Mouse (Mus musculus): Measurements from ENCODE around the gene Onecut3. TPM values are rescaled to one million over a fixed set of nuclear protein-coding genes. Genes with fewer than 3 reads are reported as not detected.
A peak's percentile ranks its signal among the peaks of the same experiment; 100 is the strongest.

Gene Onecut3
- polyA plus RNA-seq, 1 experiment, result not detected

- Histone ChIP-seq H3K27ac (ENCODE audit: control insufficient read depth, insufficient read depth, low read depth, low read length, poor library complexity) (no peak overlapping the region), H3K4me3 (replicated peaks; ENCODE audit: control insufficient read depth, low read depth, low read length) (no peak overlapping the region), H3K4me1 (ENCODE audit: control insufficient read depth, insufficient read depth, low read length) (peaks cover 6% of the 10 kb centered on the region)
- TF ChIP-seq CTCF (IDR thresholded peaks at IDR 0.05; ENCODE audit: control insufficient read depth, insufficient read depth, low read length), result no peak
- no peak for TF ChIP-seq POLR2A (IDR thresholded peaks at IDR 0.05; ENCODE audit: borderline replicate concordance, control insufficient read depth, low read depth, low read length)
- 86% methylated on average over 7 of the region's 7 CpGs for WGBS
Observed at GRCm38 (mm10) chr10:80559431-80559830, 64.8 kb downstream of the Onecut3 start.

- WGBS, result under 1% methylated on average over 13 of the region's 13 CpGs
- Histone ChIP-seq H3K27ac (ENCODE audit: control insufficient read depth, insufficient read depth, low read depth, low read length, poor library complexity) (peak overlapping the region; percentile 90), H3K4me3 (replicated peaks; ENCODE audit: control insufficient read depth, low read depth, low read length) (peak overlapping the region; percentile 86), H3K4me1 (ENCODE audit: control insufficient read depth, insufficient read depth, low read length) (peaks cover 6% of the 10 kb centered on the region)
- TF ChIP-seq CTCF (IDR thresholded peaks at IDR 0.05; ENCODE audit: control insufficient read depth, insufficient read depth, low read length) (no peak), POLR2A (IDR thresholded peaks at IDR 0.05; ENCODE audit: borderline replicate concordance, control insufficient read depth, low read depth, low read length) (no peak)
Observed at GRCm38 (mm10) chr10:80560621-80561020, 66.0 kb downstream of the Onecut3 start.

GRCm38 (mm10) chr10:80561116-80561944 lies 66.7 kb downstream of the Onecut3 start, which contains the start of gene Rexo1:
Gene Rexo1 (minus strand): TSS chr10:80561560.
- Histone ChIP-seq H3K4me1 (ENCODE audit: control insufficient read depth, insufficient read depth, low read length) (peaks cover 6% of the 10 kb centered on the region), H3K4me3 (replicated peaks; ENCODE audit: control insufficient read depth, low read depth, low read length) (peak within 1 kb of the TSS; percentile 86), H3K27ac (ENCODE audit: control insufficient read depth, insufficient read depth, low read depth, low read length, poor library complexity) (peak within 1 kb of the TSS; percentile 90)
- WGBS, result 1% methylated on average over 72 of the region's 72 CpGs
- TF ChIP-seq POLR2A (IDR thresholded peaks at IDR 0.05; ENCODE audit: borderline replicate concordance, control insufficient read depth, low read depth, low read length), result peak; percentile 12; the same call in 1 of the 2 replicates
- TF ChIP-seq CTCF (IDR thresholded peaks at IDR 0.05; ENCODE audit: control insufficient read depth, insufficient read depth, low read length), result peak; percentile 87

GRCm38 (mm10) chr10:80566375-80567092 lies 71.9 kb downstream of the Onecut3 start:
- Histone ChIP-seq H3K4me3 (replicated peaks; ENCODE audit: control insufficient read depth, low read depth, low read length) (no peak overlapping the region), H3K4me1 (ENCODE audit: control insufficient read depth, insufficient read depth, low read length) (peaks cover 6% of the 10 kb centered on the region; the same call in 1 of the 2 replicates), H3K27ac (ENCODE audit: control insufficient read depth, insufficient read depth, low read depth, low read length, poor library complexity) (no peak overlapping the region)
- TF ChIP-seq CTCF (IDR thresholded peaks at IDR 0.05; ENCODE audit: control insufficient read depth, insufficient read depth, low read length), result peak; percentile 99
- TF ChIP-seq POLR2A (IDR thresholded peaks at IDR 0.05; ENCODE audit: borderline replicate concordance, control insufficient read depth, low read depth, low read length), result peak; percentile 16; the same call in 1 of the 2 replicates
- 38% methylated on average over 17 of the region's 17 CpGs for WGBS

Other genes starting within 250 kb of the Onecut3 start
- gene Ndufs7, start 245.7 kb upstream of the Onecut3 start, polyA plus RNA-seq (2011; ENCODE audit: insufficient read depth, insufficient read length, low replicate concordance, missing spikeins), result 72.4 and 80.0 TPM in 2 replicates
- 1.7 and 5.8 TPM in 2 replicates for gene Gamt, start 233.8 kb upstream of the Onecut3 start, polyA plus RNA-seq (2011; ENCODE audit: insufficient read depth, insufficient read length, low replicate concordance, missing spikeins)
- 75.7 and 150 TPM in 2 replicates for gene Dazap1, start 233.3 kb upstream of the Onecut3 start, polyA plus RNA-seq (2011; ENCODE audit: insufficient read depth, insufficient read length, low replicate concordance, missing spikeins)
- gene Rps15, start 202.4 kb upstream of the Onecut3 start, polyA plus RNA-seq (2011; ENCODE audit: insufficient read depth, insufficient read length, low replicate concordance, missing spikeins), result 1,765 and 2,445 TPM in 2 replicates
- gene Apc2, start 198.9 kb upstream of the Onecut3 start, polyA plus RNA-seq (2011; ENCODE audit: insufficient read depth, insufficient read length, low replicate concordance, missing spikeins), result 0.17 TPM in 1 of 2 replicates, not detected in the other
- 40.8 and 52.1 TPM in 2 replicates for gene 2310011J03Rik, start 174.3 kb upstream of the Onecut3 start, polyA plus RNA-seq (2011; ENCODE audit: insufficient read depth, insufficient read length, low replicate concordance, missing spikeins)
- 1.4 TPM in 1 of 2 replicates, not detected in the other for gene Pcsk4, start 165.3 kb upstream of the Onecut3 start, polyA plus RNA-seq (2011; ENCODE audit: insufficient read depth, insufficient read length, low replicate concordance, missing spikeins)
- 4.2 and 6.5 TPM in 2 replicates for gene Reep6, start 164.9 kb upstream of the Onecut3 start, polyA plus RNA-seq (2011; ENCODE audit: insufficient read depth, insufficient read length, low replicate concordance, missing spikeins)
- 3.0 and 8.6 TPM in 2 replicates for gene Adamtsl5, start 146.4 kb upstream of the Onecut3 start, polyA plus RNA-seq (2011; ENCODE audit: insufficient read depth, insufficient read length, low replicate concordance, missing spikeins)
- gene Plk5, start 138.4 kb upstream of the Onecut3 start, polyA plus RNA-seq (2011; ENCODE audit: insufficient read depth, insufficient read length, low replicate concordance, missing spikeins), result 2.2 TPM in 1 of 2 replicates, not detected in the other
- gene Mex3d, start 107.2 kb upstream of the Onecut3 start, polyA plus RNA-seq (2011; ENCODE audit: insufficient read depth, insufficient read length, low replicate concordance, missing spikeins), result 1.4 and 1.7 TPM in 2 replicates
- gene Mbd3, start 95.3 kb upstream of the Onecut3 start, polyA plus RNA-seq (2011; ENCODE audit: insufficient read depth, insufficient read length, low replicate concordance, missing spikeins), result 53.0 and 82.0 TPM in 2 replicates
- gene Uqcr11, start 88.0 kb upstream of the Onecut3 start, polyA plus RNA-seq (2011; ENCODE audit: insufficient read depth, insufficient read length, low replicate concordance, missing spikeins), result 190 and 222 TPM in 2 replicates
- 70.7 and 138 TPM in 2 replicates for gene Tcf3, start 61.2 kb upstream of the Onecut3 start, polyA plus RNA-seq (2011; ENCODE audit: insufficient read depth, insufficient read length, low replicate concordance, missing spikeins)
- not detected in 2 replicates for gene Atp8b3, start 44.3 kb downstream of the Onecut3 start, polyA plus RNA-seq (2011; ENCODE audit: insufficient read depth, insufficient read length, low replicate concordance, missing spikeins)
- 46.3 and 55.3 TPM in 2 replicates for gene Rexo1, start 66.7 kb downstream of the Onecut3 start, polyA plus RNA-seq (2011; ENCODE audit: insufficient read depth, insufficient read length, low replicate concordance, missing spikeins)
- gene Klf16, start 82.5 kb downstream of the Onecut3 start, polyA plus RNA-seq (2011; ENCODE audit: insufficient read depth, insufficient read length, low replicate concordance, missing spikeins), result 13.4 and 18.6 TPM in 2 replicates
- gene Abhd17a, start 95.5 kb downstream of the Onecut3 start, polyA plus RNA-seq (2011; ENCODE audit: insufficient read depth, insufficient read length, low replicate concordance, missing spikeins), result 44.4 and 53.1 TPM in 2 replicates
- 12.9 and 17.2 TPM in 2 replicates for gene Scamp4, start 108.0 kb downstream of the Onecut3 start, polyA plus RNA-seq (2011; ENCODE audit: insufficient read depth, insufficient read length, low replicate concordance, missing spikeins)
- 2.2 and 3.2 TPM in 2 replicates for gene Adat3, start 108.0 kb downstream of the Onecut3 start, polyA plus RNA-seq (2011; ENCODE audit: insufficient read depth, insufficient read length, low replicate concordance, missing spikeins)
- 2.0 and 2.4 TPM in 2 replicates for gene Gm49322, start 111.2 kb downstream of the Onecut3 start, polyA plus RNA-seq (2011; ENCODE audit: insufficient read depth, insufficient read length, low replicate concordance, missing spikeins)
- 49.9 and 75.2 TPM in 2 replicates for gene Csnk1g2, start 128.0 kb downstream of the Onecut3 start, polyA plus RNA-seq (2011; ENCODE audit: insufficient read depth, insufficient read length, low replicate concordance, missing spikeins)
- 7.0 and 22.1 TPM in 2 replicates for gene Btbd2, start 162.2 kb downstream of the Onecut3 start, polyA plus RNA-seq (2011; ENCODE audit: insufficient read depth, insufficient read length, low replicate concordance, missing spikeins)
- 70.5 and 89.6 TPM in 2 replicates for gene Mknk2, start 183.3 kb downstream of the Onecut3 start, polyA plus RNA-seq (2011; ENCODE audit: insufficient read depth, insufficient read length, low replicate concordance, missing spikeins)
- gene Mob3a, start 207.1 kb downstream of the Onecut3 start, polyA plus RNA-seq (2011; ENCODE audit: insufficient read depth, insufficient read length, low replicate concordance, missing spikeins), result 16.3 and 45.8 TPM in 2 replicates
- gene Izumo4, start 207.3 kb downstream of the Onecut3 start, polyA plus RNA-seq (2011; ENCODE audit: insufficient read depth, insufficient read length, low replicate concordance, missing spikeins), result 22.9 and 33.3 TPM in 2 replicates
- 35.9 and 68.0 TPM in 2 replicates for gene Ap3d1, start 247.4 kb downstream of the Onecut3 start, polyA plus RNA-seq (2011; ENCODE audit: insufficient read depth, insufficient read length, low replicate concordance, missing spikeins)

Data from bone marrow, adult 2 months (tissue).